ENCODE assay signal across 14 mouse cellular contexts in genomic region chr2:128928446-128928845, GRCm38 (mm10).
"Had no signal": no experiment of that assay in that cellular context is flagged by ENCODE, and none has a peak within 500 bp of the region (broad histone marks: within the 10 kb centered on the region; RNA-seq: fewer than 3 reads in every experiment).

No protein-coding gene starts in this region.

- H3K9me3 ChIP-seq: intestine, embryonic 15.5 days; liver, embryonic 15.5 days; megakaryocyte, embryonic 14.5 days; midbrain, embryonic 15.5 days; neural tube, embryonic 15.5 days; stomach, embryonic 15.5 days had no signal

- H3K4me3 ChIP-seq: intestine, embryonic 15.5 days; liver, embryonic 15.5 days; megakaryocyte, embryonic 14.5 days; midbrain, embryonic 15.5 days; neural tube, embryonic 15.5 days; stomach, embryonic 15.5 days had no signal

- H3K4me2 ChIP-seq: intestine, embryonic 15.5 days; liver, embryonic 11.5 days; liver, embryonic 15.5 days; lung, embryonic 14.5 days; midbrain, embryonic 11.5 days; midbrain, embryonic 15.5 days; neural tube, embryonic 15.5 days; stomach, embryonic 15.5 days had no signal

- H3K9ac ChIP-seq: intestine, embryonic 15.5 days; liver, embryonic 15.5 days; lung, embryonic 14.5 days; midbrain, embryonic 15.5 days; neural tube, embryonic 15.5 days; stomach, embryonic 15.5 days had no signal

- DNase-seq: kidney, adult 18-20 months; kidney, postnatal 14 days; left cerebral cortex, postnatal 4 days; lung, embryonic 14.5 days; lung, postnatal 14 days had no signal

- ATAC-seq: intestine, embryonic 15.5 days; midbrain, embryonic 15.5 days had no signal

- H3K4me1 ChIP-seq: intestine, embryonic 15.5 days; liver, embryonic 15.5 days; megakaryocyte, embryonic 14.5 days; midbrain, embryonic 15.5 days; neural tube, embryonic 15.5 days; stomach, embryonic 15.5 days had no signal

- H3K27me3 ChIP-seq: intestine, embryonic 15.5 days; liver, embryonic 15.5 days; megakaryocyte, embryonic 14.5 days; midbrain, embryonic 15.5 days; neural tube, embryonic 15.5 days; stomach, embryonic 15.5 days had no signal

- H3K27ac ChIP-seq: intestine, embryonic 15.5 days; liver, embryonic 15.5 days; macrophage; midbrain, embryonic 15.5 days; neural tube, embryonic 15.5 days; stomach, embryonic 15.5 days had no signal
